Mouse (Mus musculus) testis, adult 2 months (tissue): ENCODE measurements around the gene Rbm4. TPM values are rescaled to one million over a fixed set of nuclear protein-coding genes. Genes with fewer than 3 reads are reported as not detected.
A peak's percentile ranks its signal among the peaks of the same experiment; 100 is the strongest.
"Not testable (repeated sequence)": the region's sequence is repeated elsewhere in the genome, so short reads cannot be mapped to it uniquely, and the experiment has no call there.

ENCODE experiments used
- H3K27ac ChIP-seq: fragments of 200-500 bp; 2 replicates; pipeline ENCODE4 v1.5.1; 2012; ENCODE audit warnings: low read depth, low read length; ENCODE audit not compliant: control insufficient read depth, insufficient read depth
- H3K27me3 ChIP-seq: fragments of 200-500 bp; 2 replicates; pipeline ENCODE4 v1.6.1; 2012; ENCODE audit warnings: mild to moderate bottlenecking, low read length, moderate library complexity; ENCODE audit not compliant: control insufficient read depth, insufficient read depth
- H3K36me3 ChIP-seq: fragments of 200-500 bp; 2 replicates; pipeline ENCODE4 v1.6.1; 2012; ENCODE audit warnings: mild to moderate bottlenecking, low read length; ENCODE audit not compliant: control insufficient read depth, insufficient read depth
- H3K4me1 ChIP-seq: fragments of 200-500 bp; 2 replicates; pipeline ENCODE4 v1.6.1; 2012; ENCODE audit warnings: low read length; ENCODE audit not compliant: control insufficient read depth, insufficient read depth
- H3K4me3 ChIP-seq: fragments of 200-500 bp; 2 replicates; pipeline ENCODE4 v1.5.1; 2012; ENCODE audit warnings: low read depth, mild to moderate bottlenecking, low read length, moderate library complexity, mixed read lengths; ENCODE audit not compliant: control insufficient read depth
- CTCF ChIP-seq: fragments of 200-500 bp; IDR thresholded peaks from 2 replicates; pipeline ENCODE4 v1.5.1; 2012; ENCODE audit warnings: low read depth, mild to moderate bottlenecking, inconsistent platforms, low read length, moderate library complexity; ENCODE audit not compliant: control insufficient read depth, insufficient read depth, insufficient replicate concordance
- POLR2A ChIP-seq: fragments of 200-500 bp; IDR thresholded peaks from 2 replicates; pipeline ENCODE4 v1.6.1; 2012; ENCODE audit warnings: low read depth, mild to moderate bottlenecking, inconsistent platforms, low read length, moderate library complexity; ENCODE audit not compliant: control insufficient read depth
- polyA plus RNA-seq: library from polyadenylated mRNA; depleted of rRNA; stranded (reverse); fragments of >200 nt; gene quantifications from 2 replicates; pipeline ENCODE4 v1.2.3, GENCODE M21; 2012

Gene Rbm4
- polyA plus RNA-seq, 1 experiment: 26.4 TPM

- TF ChIP-seq POLR2A (no peak), CTCF (no peak)
- Histone ChIP-seq H3K27ac (no peak overlapping the region), H3K27me3 (no peaks in the 10 kb centered on the region), H3K36me3 (peaks cover 3% of the 10 kb centered on the region), H3K4me3 (no peak overlapping the region), H3K4me1 (no peaks in the 10 kb centered on the region)
Measured at GRCm38 (mm10) chr19:4762876-4763275, 30.8 kb downstream of the Rbm4 start.

- not testable (repeated sequence) for H3K4me1 ChIP-seq, H3K27ac ChIP-seq, H3K27me3 ChIP-seq, H3K4me3 ChIP-seq, H3K36me3 ChIP-seq
Measured at GRCm38 (mm10) chr19:4760544-4760943, 33.2 kb downstream of the Rbm4 start.

GRCm38 (mm10) chr19:4756921-4757320 is 36.8 kb downstream of the Rbm4 start:
- Histone ChIP-seq H3K36me3 (peaks cover 5% of the 10 kb centered on the region), H3K4me3 (peak overlapping the region; percentile 92), H3K4me1 (no peaks in the 10 kb centered on the region; the same call in 1 of the 2 replicates), H3K27me3 (no peaks in the 10 kb centered on the region), H3K27ac (peak overlapping the region; percentile 96)
- TF ChIP-seq POLR2A (no peak), CTCF (no peak)

GRCm38 (mm10) chr19:4756193-4756911 is 37.3 kb downstream of the Rbm4 start, which contains the start of gene Rbm4b:
TSS of gene Rbm4b (plus strand) at chr19:4756497.
- Histone ChIP-seq H3K27me3 (no peaks in the 10 kb centered on the region), H3K27ac (peak within 1 kb of the TSS; percentile 96), H3K4me3 (peak within 1 kb of the TSS; percentile 92), H3K4me1 (no peaks in the 10 kb centered on the region; the same call in 1 of the 2 replicates), H3K36me3 (peaks cover 5% of the 10 kb centered on the region)
- TF ChIP-seq POLR2A: peak; percentile 95
- no peak for TF ChIP-seq CTCF

- Histone ChIP-seq H3K4me1 (no peaks in the 10 kb centered on the region; the same call in 1 of the 2 replicates), H3K36me3 (peaks cover 5% of the 10 kb centered on the region), H3K27ac (peak overlapping the region; percentile 89), H3K4me3 (peak overlapping the region; percentile 92), H3K27me3 (no peaks in the 10 kb centered on the region)
- TF ChIP-seq POLR2A (peak; percentile 40; the same call in 1 of the 2 replicates), CTCF (peak; percentile 84; the same call in 1 of the 2 replicates)
Measured at GRCm38 (mm10) chr19:4755565-4756192, 38.0 kb downstream of the Rbm4 start.

GRCm38 (mm10) chr19:4749975-4750374 is 43.7 kb downstream of the Rbm4 start:
- H3K27me3 ChIP-seq: no peaks in the 10 kb centered on the region
- H3K27ac ChIP-seq: no peak overlapping the region
- no peak overlapping the region for H3K4me3 ChIP-seq
- TF ChIP-seq POLR2A (no peak), CTCF (no peak)
- H3K36me3 ChIP-seq: no peaks in the 10 kb centered on the region
- no peaks in the 10 kb centered on the region for H3K4me1 ChIP-seq

- Histone ChIP-seq H3K36me3 (no peaks in the 10 kb centered on the region), H3K4me1 (no peaks in the 10 kb centered on the region)
Measured at GRCm38 (mm10) chr19:4748493-4748892, 45.2 kb downstream of the Rbm4 start.

More at GRCm38 (mm10) chr19:4748493-4748892, 45.2 kb downstream of the Rbm4 start:
- no peaks in the 10 kb centered on the region for H3K27me3 ChIP-seq
- H3K27ac ChIP-seq: no peak overlapping the region
- no peak overlapping the region for H3K4me3 ChIP-seq
- TF ChIP-seq POLR2A: no peak
- TF ChIP-seq CTCF: no peak
